Mouse (Mus musculus) cortical plate, adult 2 months (tissue): Measurements from ENCODE around the gene She.

ENCODE experiments used
- CTCF ChIP-seq: fragments of 200-500 bp; IDR thresholded peaks from 2 replicates; pipeline ENCODE4 v1.5.1; 2011; ENCODE audit warnings: mild to moderate bottlenecking, control low read depth, low read length; ENCODE audit not compliant: insufficient read depth; ENCODE audit errors: extremely low read depth
- POLR2A ChIP-seq: fragments of 200-500 bp; IDR thresholded peaks from 2 replicates; pipeline ENCODE4 v1.6.1; 2011; ENCODE audit warnings: mild to moderate bottlenecking, low read length, control low read depth; ENCODE audit not compliant: insufficient read depth; ENCODE audit errors: extremely low read depth

- no peak for TF ChIP-seq POLR2A
- no peak for TF ChIP-seq CTCF
Observed at GRCm38 (mm10) chr3:89879326-89879725, 48.2 kb downstream of the She start.
